Mouse (Mus musculus) c-Kit-positive CD71-positive TER-119-positive erythroid progenitor cells, embryonic 14.5 days (primary cell): ENCODE results near the gene H2-Ob.
A peak's percentile ranks its signal among the peaks of the same experiment; 100 is the strongest.

Experiments used
- DNase-seq: peaks from one replicate; pipeline ENCODE4 v3.0.0-alpha.2; 2013; ENCODE audit warnings: low spot score

Gene H2-Ob

DNA sequence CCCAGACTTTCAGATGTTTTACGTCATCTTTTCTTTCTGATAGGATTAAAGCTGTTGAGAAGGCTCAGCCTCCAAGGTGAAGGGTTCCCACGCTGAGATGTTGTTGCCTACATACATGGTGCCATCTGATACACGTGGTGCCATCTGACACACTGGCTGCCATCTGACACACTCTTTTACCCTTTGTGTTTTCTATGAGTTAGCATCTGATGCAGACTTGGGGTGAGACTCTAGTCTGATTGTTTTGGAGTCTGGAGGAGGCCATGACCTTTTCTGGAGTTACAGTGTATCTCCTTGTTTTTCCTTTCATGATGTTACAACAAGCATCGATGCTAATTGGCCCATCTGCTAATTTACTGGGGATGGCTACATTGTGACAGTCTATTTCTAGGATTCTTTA is 6.0 kb downstream of the H2-Ob start:
- DNase-seq = no peak

DNA sequence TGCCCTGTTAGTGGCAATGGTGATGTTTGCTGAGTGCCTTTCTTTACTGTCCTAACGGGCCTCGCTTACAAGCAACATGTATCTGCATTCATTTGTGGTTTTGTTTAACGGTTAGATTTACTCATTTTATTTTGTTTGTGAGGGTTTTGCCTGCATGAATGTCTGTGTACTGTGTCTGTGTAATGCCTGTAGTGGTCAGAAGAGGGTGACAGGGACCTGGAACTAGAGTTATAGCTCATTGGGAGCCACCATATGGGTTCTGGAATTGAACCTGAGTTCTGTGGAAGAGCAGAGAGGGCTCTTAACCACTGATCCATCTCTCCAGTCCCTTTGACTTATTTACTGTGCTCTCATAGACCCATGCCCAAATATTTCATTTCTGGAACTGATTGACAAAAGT is 8.3 kb downstream of the H2-Ob start:
- DNase-seq = no peak

DNA sequence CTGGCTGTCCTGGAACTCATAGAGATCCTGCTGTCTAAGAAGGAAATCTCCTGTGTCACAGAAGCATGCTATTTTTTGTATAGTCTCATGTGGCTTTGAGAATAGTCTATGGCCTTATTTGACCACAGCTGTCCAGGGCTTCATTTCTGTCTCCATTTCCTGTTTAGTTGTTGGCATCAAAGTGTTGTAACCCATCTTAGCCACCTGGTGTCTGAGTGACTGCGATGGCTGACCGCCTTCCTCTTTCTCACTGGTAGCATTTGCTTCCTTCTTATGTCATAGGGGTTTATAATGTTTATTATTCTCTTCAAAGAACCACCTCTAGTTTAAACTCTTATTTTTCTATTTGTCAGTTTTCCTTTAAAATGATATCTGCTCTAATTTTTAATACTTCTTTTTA is 10.1 kb downstream of the H2-Ob start:
- no peak for DNase-seq

DNA sequence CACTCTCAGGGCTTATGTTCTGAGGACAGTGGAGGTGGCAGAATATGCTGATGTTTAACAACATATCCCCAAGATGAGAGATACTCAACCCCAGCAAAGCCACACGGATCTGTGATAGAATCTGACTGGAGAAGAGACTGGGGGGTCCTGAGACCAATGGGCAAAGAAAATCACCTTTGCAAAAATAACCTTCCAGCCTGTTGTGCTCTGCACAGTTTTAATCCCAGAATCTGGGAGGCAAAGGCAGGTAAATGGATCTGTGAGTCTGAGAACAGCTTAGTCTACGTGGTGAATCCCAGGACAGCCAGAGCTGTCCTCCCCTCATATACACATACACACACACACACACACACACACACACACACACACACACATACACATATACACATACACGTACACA is 10.7 kb downstream of the H2-Ob start:
- no peak for DNase-seq

DNA sequence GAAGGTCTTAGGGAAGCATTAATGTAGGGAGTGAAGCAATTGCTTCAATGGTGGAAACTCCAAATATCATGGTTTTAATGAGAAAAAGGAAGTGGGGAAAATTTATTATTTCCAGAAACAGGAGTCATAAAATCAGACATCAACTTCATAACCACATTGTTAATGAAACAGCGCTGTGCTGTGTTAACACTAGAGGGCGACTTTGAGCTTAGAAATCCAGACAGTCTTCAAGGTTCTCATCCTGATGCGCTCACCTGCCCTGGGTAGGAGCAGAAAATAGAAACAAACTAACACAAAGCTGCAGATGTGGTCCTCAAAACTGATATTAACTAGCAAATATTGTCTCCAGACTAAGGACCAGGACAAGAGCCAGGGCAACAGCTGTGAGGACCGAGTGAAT is 11.2 kb downstream of the H2-Ob start:
- peak; percentile 28 for DNase-seq

DNA sequence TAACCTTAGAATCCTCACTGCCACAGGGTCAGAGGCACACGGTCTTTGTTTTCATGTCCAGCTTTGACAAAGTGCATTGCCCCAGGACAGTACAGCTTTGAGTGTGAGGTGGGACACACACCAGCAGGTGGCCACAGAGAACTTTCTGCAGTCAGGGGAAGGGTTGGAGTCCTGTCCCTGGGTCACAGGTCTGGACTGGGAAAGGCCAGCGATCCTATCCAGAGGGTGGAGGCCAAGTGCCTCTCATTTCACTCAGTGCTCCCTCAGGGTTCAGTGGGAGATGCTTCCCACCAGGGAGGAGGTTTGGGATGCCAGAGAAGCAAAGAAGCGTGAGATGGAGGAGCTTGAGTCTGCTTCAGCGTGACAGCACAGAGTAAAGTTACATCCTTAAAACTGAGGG is 13.0 kb downstream of the H2-Ob start:
- no peak for DNase-seq

DNA sequence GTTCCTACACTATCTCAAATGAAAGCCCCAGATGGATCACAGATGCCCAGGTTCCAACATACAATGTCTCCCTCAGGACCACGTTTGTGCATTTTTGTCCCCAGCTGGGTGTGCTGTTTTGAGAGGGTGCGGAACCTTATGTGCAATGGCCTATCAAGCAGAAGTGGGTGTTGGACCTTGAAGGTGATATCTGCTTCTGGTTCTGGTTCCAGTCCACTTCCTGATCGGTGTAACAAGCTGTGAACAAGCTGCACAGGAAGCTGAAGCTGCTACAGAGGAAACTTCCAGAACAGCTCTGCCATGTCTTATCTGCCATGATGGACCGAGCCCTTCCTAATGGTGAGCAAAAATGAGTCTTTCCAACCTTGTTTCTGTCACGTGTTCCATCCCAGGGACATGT is 17.8 kb downstream of the H2-Ob start:
- no peak for DNase-seq

DNA sequence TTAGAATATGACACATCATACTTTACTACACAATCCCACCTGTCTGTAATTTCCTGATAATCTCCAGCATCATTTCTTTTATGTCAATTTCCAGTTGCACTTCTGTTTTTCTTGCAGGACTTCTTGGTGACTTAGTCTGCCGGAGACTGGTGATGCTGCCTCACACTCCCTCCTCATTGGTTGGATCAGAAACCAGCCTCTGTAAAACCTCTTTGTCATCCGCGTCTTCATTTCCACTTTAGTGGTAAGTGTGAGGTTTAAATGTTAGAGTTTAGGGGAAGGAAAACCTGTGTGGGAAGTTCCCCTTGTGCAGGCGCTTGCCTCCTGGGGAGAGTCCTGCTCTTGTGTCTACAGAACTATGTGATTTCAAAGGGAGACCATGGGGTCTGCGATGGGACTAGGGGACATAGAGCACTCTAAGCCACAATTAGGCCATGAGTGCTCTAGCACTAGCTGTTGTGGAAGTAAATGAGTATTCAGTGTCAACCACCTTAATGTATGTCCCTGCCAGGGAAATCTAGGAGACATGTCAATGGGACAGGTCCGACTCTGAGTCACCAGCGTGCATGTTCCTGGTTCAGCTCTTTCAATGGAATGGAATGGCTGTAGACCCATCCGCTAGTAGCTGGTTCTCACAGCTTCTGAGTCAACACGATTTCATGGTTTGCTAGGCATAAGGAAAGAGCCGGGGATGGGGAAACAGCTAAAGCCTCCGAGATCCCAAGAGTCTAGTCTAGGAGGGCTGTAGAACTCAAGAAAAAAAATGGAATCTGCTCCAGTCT is 19.1 kb downstream of the H2-Ob start, which contains the start of gene H2-Ab1:
H2-Ab1 (plus strand) TSS at position 96 of the 782 bp plus-strand sequence.
- DNase-seq = peak; percentile 20

DNA sequence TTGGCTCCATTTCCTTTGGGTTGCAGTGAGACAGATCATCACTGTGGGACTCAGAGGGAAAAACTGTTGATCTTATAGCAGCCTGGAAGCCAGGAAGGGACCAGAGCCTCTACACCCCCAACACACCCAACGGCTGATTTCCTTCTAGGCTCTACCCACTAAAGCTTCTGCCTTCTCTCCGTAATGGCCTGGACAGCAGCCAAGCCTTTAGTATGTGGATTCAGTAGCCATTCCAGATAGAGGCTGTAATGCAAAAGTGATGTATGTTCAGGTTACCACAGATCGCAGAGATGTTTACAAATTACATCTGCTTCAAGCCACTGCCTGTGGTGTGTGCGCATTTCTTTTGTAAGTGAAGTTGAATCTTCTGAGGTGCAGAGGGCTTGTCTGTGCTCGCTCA is 21.8 kb downstream of the H2-Ob start:
- DNase-seq = no peak

DNA sequence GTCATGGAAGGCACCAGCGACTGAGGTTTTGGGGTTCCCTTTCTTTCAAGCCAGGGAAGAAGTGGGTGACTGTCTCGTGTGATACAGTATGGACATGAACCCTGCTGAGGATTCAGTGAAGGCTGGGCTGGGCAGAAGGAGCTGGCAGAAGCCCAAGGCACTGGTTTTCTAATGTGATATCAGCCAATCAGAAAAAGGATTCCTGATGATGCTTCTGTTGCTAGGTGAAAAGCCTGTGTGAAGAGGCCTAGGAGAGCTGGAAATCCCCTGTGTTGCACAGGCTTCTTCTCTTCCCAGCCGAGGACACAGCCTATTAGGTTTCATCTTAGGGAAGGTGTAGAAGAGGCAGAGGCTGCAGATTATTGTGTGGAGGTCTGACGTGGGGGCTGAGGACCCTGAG is 22.8 kb downstream of the H2-Ob start:
- peak; percentile 37 for DNase-seq

DNA sequence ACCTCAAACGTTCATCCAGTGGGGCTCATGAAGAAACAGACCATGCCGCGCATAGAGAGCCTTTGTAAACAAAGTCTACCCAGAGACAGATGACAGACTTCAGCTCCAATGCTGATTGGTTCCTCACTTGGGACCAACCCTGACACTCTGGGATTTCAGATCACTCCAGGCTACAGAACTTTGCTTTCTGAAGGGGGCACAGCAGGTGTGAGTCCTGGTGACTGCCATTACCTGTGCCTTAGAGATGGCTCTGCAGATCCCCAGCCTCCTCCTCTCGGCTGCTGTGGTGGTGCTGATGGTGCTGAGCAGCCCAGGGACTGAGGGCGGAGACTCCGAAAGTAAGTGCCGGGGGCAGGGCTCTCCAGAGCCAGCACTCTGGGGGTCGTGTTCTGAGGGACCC is 24.4 kb downstream of the H2-Ob start:
- peak; percentile 37 for DNase-seq

DNA sequence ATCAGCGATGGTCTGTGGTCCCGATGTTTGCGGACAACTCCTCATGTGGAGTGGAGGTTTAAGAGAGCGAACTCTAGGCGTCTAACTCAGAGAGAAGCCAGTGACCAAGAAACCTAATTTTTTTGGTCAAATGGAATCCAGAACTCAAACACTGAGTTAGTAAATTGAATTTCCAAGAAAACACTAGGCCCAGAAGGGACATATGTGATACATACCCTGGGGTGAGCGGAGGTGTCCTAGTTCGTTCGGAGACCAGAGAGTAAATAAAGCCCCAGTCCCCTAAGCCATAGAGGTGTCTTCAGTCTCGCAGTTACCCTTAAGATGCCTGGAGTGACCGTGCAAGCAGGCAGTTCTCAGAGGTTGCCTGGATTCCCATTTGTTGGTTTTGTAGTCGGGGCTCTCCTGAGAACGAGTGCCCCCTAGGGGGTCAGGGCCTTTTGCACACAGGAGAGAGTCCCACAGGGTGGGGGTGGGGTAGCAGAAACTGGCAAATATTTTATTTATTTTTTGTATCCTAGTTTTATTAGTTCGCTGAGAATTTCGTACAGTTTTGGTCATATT is 25.2 kb downstream of the H2-Ob start:
- DNase-seq = no peak

DNA sequence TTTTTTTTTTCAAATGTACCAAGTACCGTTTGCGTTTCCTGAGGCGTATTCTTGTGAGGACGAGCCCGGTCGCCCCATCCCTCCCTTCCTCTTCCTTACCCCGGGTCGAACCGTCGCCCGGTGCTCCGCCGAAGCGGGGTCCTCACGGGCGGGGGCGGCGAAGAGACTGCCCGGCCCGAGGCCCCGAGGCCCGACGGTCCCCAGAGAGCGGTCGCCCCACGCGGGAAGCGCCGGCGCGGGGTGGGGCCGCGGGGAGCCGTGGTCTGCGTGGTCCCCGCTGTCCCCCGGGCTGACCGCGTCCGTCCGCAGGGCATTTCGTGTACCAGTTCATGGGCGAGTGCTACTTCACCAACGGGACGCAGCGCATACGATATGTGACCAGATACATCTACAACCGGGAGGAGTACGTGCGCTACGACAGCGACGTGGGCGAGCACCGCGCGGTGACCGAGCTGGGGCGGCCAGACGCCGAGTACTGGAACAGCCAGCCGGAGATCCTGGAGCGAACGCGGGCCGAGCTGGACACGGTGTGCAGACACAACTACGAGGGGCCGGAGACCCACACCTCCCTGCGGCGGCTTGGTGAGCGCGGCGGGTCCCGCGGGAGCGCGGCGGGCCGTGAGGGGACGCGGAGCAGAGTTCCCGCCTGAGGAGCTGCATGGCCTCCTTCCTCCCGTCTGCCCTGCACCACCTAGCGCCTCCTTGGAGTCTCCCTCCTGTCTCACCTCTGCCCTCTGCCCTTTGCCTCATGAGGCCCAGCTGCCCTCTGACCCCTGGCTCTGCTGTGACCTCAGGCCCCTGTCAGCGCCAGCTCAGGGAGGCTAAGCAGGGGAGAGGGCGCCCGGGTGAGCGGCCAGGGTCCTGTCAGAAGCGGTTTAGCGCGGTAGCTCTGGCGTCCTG is 26.0 kb downstream of the H2-Ob start:
- no peak for DNase-seq

DNA sequence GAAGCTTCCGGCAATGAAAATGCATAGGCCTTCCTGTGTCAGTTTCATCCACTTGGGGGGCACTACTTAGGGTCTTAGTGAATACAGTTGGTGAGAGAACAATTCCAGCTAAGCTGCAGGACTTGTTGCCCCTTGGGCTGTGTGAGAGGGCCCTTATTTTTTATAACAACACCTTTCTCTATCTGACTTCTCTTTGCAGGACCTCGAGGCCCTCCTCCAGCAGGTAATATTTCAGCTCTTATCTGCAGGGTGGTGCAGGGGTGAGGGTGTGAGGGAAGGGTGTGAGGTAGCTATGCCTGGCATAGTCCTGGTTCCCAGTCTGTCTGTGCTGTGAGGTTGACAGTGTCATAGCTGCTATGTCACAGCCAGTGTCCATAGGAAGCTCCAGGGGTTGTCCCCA is 29.6 kb downstream of the H2-Ob start:
- DNase-seq = no peak

DNA sequence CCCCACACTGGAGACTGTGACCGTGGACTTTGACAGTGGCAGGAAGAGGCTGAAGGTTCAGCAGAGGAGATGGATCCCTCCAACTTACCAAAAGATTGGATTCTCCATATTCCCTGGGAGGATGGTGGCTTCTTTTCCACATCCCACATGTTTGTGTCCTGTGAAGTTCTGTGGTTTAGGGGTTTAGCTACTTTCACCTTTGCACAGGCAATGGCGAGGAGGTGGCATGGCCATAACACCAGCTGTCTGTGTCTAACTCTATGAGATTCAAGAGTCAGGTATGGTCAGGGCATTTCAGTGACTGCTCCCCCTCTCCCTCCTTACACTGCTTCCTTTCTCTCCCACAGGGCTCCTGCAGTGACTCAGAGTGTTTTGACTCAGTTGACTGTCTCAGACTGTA is 30.0 kb downstream of the H2-Ob start:
- no peak for DNase-seq

DNA sequence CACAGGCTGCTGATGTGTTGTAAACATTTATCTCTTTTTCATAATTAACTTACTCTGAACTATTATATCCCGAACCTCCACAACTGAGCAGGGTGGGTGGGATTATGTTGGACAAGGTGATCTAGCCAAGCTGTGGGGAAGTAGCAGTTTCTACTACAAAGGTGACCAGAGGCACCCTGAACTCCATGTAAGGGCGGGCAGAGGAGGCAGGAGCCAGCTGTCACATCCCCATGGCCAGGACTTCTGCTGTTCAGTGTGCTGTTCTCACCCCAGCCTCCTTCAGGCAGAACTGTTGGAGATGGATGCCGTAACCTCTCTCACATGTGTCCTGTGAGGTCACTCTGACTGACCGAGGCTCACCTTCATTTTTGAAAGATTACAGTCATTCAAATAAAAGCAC is 31.1 kb downstream of the H2-Ob start:
- DNase-seq = no peak

DNA sequence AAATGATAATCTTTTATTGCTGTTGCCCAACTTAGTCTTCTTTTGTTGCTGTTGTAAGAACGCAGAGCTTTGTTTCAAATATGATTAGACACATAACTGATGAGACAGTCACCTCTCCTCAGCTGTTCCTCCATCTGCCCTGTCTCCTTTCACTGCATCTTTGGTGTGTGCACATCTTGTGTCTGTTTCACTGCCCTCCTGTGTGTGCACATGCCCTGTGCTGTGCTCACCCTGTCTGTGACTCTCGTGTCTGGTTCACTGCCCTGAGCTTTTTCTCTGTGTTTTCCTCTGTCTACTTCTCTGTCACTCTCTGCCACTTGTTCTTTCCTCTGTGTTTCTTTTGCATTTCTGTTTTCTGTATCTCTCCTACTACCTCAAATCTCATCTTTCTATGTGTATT is 31.5 kb downstream of the H2-Ob start:
- DNase-seq = no peak

DNA sequence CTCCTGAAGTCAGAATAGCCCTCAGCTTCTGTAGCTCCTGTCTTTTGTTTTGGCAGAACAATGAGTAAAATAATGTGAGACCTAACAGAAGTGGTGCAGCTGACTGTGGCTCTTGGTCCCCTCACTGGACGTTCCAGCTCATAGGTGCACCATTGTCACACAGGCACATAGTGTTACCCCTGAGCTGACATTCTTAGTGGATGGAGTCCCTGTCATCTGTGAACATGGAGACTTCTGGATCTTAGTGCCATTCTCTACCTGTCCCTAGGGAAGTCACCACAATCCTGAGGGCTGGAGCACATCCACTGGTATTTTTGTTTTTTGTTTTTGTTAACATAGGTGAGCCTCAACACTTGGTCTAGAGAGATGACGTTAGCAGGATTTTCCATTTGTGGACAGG is 32.2 kb downstream of the H2-Ob start:
- DNase-seq = no peak

DNA sequence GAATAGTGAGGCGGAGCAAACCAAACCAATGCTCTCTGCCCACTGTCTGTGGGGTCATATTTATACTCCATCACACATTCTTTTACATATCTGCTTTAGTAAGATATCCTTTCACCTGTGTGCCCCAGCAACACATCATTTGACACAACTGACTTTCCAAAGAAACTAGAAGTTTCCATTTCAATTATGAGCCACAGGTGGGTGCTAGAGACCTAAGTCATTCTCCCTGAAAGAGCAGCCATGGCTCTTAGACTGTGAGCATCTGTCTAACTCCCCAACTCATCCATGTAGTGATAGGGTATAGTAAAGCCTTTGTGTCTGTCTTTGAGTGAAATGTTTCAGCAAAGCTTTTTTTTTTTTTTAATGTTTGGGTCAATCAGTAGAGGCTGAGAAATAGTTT is 33.4 kb downstream of the H2-Ob start:
- DNase-seq = no peak

DNA sequence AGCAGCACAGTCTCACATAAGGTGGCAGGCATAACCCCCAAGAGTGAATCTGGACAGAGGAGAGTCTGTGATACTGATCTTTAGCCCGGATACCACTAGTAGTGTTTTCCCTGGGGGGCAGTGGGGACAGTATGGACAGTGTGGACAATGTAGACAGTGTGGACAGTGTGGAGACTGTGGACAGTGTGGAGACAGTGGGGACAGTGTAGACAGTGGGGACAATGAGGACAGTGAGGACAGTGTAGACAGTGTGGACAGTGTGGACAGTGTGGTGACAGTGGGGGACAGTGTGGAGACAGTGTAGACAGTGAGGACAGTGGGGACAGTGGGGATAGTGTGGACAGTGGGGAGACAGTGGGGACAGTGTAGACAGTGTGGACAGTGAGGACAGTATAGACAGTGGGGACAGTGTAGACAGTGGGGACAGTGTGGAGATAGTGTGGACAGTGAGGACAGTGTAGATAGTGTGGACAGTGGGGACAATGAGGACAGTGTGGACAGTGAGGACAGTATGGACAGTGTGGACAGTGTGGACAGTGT is 41.9 kb downstream of the H2-Ob start:
- DNase-seq = no peak

DNA sequence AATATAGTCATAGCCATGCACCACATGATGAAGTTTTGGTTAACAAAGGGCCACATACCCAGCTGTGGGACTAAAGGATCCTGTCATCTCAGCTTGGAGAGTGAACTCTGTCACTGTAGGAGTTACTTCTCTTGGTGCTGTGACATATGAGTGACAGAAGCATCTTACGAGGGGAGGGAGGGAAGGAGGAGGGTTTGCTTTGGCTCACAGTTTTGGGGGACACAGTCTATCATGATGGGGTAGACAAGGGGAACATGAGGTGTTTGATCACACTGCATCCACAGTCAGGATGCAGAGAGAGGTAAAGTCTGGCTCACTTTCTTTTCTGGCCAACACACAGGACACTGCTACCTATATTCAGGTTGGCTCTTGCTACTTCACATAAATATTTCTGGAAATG is 43.1 kb downstream of the H2-Ob start:
- DNase-seq = no peak

DNA sequence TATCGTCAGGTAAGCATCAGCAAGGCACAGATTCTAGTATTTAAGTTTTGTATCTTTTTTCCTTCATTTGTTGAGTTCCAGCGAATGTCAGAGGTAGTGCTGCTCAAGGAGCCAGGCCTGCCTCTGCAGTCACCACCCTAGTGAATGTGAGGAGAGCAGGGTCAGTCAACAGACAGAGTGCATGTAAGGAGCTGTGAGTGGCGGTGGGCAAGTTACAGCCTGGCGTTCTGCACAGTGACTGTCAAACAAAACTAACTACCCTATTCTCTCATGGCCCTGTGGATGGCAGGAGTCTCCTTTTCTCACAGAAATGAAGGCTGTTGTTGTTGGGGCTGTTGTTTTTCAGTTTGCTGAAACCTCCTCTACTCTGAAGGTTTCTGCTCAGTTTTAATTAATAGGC is 46.7 kb downstream of the H2-Ob start:
- no peak for DNase-seq

DNA sequence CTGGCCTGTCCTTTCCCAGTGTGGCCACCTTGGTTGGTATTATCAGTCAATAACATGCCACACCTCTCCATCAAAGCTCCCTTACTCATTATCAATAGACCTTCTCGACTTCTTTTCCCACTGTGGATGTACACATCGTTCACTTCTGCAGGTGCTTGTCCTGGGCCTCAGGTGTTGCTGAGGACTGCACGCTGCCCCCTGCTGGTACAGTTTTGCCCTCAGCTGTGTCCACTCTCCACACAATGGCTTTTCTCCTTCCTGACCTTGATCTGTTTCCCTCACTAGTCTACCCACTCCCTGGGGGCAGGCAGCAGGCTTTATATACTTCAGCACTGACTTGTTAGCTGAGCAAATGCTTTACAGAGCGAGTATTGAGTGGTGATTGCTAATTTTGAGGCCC is 47.1 kb downstream of the H2-Ob start:
- DNase-seq = no peak
